Mouse (Mus musculus): ENCODE measurements at regions not wholly inside any gene's neighbourhood (a gene's known extent, or its start where the extent isn't known, plus 50 kb on each side); places are given as distances from the start of the nearest gene placed in this dataset.

- TF ChIP-seq CTCF (IDR thresholded peaks at IDR 0.05; ENCODE audit: borderline replicate concordance, insufficient read depth, low read length) (no peak), POLR2A (IDR thresholded peaks at IDR 0.05; ENCODE audit: low read depth, low read length) (no peak)
Measured at GRCm38 (mm10) chr17:13574682-13575444, 185.5 kb upstream of the Afdn start.
